Mouse (Mus musculus) liver, adult 2 months (tissue): ENCODE results near the gene Nyap1.

Experiments used
- CTCF ChIP-seq: fragments of 200-500 bp; IDR thresholded peaks from 2 replicates; pipeline ENCODE4 v1.5.1; 2011; ENCODE audit warnings: low read depth, low read length, control low read depth
- POLR2A ChIP-seq: fragments of 200-500 bp; IDR thresholded peaks from 2 replicates; pipeline ENCODE4 v1.6.1; 2011; ENCODE audit warnings: low read length, control low read depth; ENCODE audit not compliant: insufficient read depth; ENCODE audit errors: extremely low read depth

DNA sequence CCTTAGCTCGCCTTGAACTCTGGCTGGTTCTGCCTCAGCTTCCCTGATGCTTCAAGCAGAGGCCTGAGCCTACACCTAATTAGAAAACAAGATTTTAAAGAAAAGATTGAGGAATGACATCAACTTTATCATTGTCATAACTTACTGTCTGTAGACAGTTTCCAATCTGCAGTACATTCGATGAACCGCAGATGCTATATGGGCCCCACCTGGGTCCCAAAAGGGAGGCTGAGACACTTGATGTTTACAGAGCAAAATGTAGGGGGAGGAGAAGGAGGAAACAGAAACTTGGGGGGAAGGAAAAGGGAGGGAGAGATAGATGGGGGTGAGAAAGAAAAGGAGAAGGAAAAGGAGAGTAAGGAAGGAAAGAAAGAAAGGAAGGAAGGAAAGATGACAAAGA is 51.4 kb downstream of the Nyap1 start:
- TF ChIP-seq POLR2A (no peak), CTCF (no peak)
